Mouse (Mus musculus) megakaryocyte, embryonic 14.5 days (primary cell): ENCODE measurements around the gene Ltbp1.

Experiments used
- FLI1 ChIP-seq: IDR thresholded peaks from 2 replicates; pipeline ENCODE4 v1.6.1; 2012; ENCODE audit warnings: low read length, inconsistent platforms, mixed read lengths
- GATA1 ChIP-seq: IDR thresholded peaks from 3 replicates; pipeline ENCODE4 v1.6.1; 2012; ENCODE audit warnings: mixed read lengths, low read length, inconsistent platforms, borderline replicate concordance

- TF ChIP-seq GATA1 = no peak
- TF ChIP-seq FLI1 = no peak
These were observed 65.8 kb downstream of the Ltbp1 start for GRCm38 (mm10) chr17:75071174-75071573.
